Mouse (Mus musculus) stomach, embryonic 15.5 days (tissue): ENCODE measurements at regions not wholly inside any gene's neighbourhood (a gene's known extent, or its start where the extent isn't known, plus 50 kb on each side); places are given as distances from the start of the nearest gene placed in this dataset. TPM values are rescaled to one million over a fixed set of nuclear protein-coding genes. Genes with fewer than 3 reads are reported as not detected.
A peak's percentile ranks its signal among the peaks of the same experiment; 100 is the strongest.

Source experiments
- ATAC-seq: fragments of 200-750 bp; cut with Nextera tagmentation; 2 replicates; pipeline ENCODE4 v1.8.0; 2017; ENCODE audit warnings: low read depth, moderate number of reproducible peaks, moderate TSS enrichment; ENCODE audit not compliant: insufficient read depth, low FRiP score
- H3K27ac ChIP-seq: fragments of 300-500 bp; sonication (generic); 2 replicates; pipeline ENCODE4 v1.5.1; 2015; ENCODE audit warnings: mild to moderate bottlenecking, inconsistent platforms
- H3K27me3 ChIP-seq: fragments of 300-500 bp; sonication (generic); replicated peaks from 2 replicates; pipeline ENCODE4 v1.6.1; 2015; ENCODE audit warnings: inconsistent platforms
- H3K36me3 ChIP-seq: fragments of 300-500 bp; sonication (generic); 2 replicates; pipeline ENCODE4 v1.6.1; 2015; ENCODE audit warnings: inconsistent platforms
- H3K4me1 ChIP-seq: fragments of 300-500 bp; sonication (generic); 2 replicates; pipeline ENCODE4 v1.6.1; 2015; ENCODE audit warnings: inconsistent platforms
- H3K4me2 ChIP-seq: fragments of 300-500 bp; sonication (generic); 2 replicates; pipeline ENCODE4 v1.6.1; 2015; ENCODE audit warnings: mild to moderate bottlenecking, inconsistent platforms
- H3K4me3 ChIP-seq: fragments of 300-500 bp; sonication (generic); replicated peaks from 2 replicates; pipeline ENCODE4 v1.5.1; 2015; ENCODE audit warnings: inconsistent platforms
- H3K9ac ChIP-seq: fragments of 300-500 bp; sonication (generic); 2 replicates; pipeline ENCODE4 v1.6.1; 2015; ENCODE audit warnings: inconsistent platforms
- H3K9me3 ChIP-seq: fragments of 300-500 bp; sonication (generic); 2 replicates; pipeline ENCODE4 v1.6.1; 2016; ENCODE audit warnings: inconsistent platforms
- WGBS: fragments of 180-500 bp; shearing (Covaris S2); methylation state at CpG from one replicate; pipeline ENCODE4 v1.1.7; 2015; 5-methylcytosine and 5-hydroxymethylcytosine counted together
- microRNA-seq: library from miRNA; unstranded; fragments of <30 nt; microRNA quantifications from one replicate; pipeline ENCODE4, GENCODE M21; 2016

DNA sequence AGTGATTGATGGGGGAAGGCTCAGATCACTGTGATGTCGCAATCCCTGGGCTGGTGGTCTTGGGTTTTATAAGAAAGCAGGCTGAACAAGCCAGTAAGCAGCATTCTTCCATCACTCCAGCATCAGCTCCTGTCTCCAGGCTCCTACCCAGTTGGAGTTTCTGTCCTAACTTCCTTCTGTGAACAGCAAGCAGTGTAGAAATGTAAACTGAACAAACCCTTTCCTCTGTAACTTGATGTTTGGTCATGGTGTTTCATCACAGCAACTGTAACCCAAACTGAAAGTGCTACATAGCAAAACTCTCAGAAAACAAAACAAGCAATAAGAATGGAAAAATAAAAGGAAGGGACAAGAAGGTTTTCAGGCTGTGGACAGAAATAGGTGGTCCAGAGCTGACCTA lies 71.5 kb upstream of the Marcks start:
- no peak overlapping the region for H3K4me2 ChIP-seq
- H3K9me3 ChIP-seq, result no peaks in the 10 kb centered on the region
- no peak overlapping the region for H3K4me3 ChIP-seq
- WGBS, result 77% methylated on average over 1 of the region's 1 CpGs
- no peak overlapping the region for H3K27ac ChIP-seq
- H3K36me3 ChIP-seq, result no peaks in the 10 kb centered on the region
- no peak overlapping the region for H3K9ac ChIP-seq
- H3K27me3 ChIP-seq, result no peaks in the 10 kb centered on the region
- no peak for ATAC-seq
- H3K4me1 ChIP-seq, result no peaks in the 10 kb centered on the region

DNA sequence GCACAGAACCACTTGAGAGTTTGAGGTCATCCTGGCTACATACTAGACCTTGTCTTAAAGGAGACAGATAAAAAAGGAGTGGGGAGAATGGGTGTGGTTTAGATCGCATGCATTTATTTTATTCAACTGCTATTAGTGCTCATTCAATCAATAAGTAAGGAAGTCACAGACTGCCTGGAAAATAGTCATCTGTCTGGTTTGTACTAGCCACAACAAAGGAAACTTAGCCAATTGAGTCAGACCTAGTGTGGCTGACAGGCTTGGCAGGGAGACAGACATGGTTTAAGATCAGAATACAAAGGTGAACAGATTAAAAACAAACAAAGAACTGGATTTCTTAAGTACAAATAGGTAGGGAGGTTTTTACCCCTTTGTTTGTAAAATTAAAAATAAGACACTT lies 68.3 kb upstream of the Marcks start:
- no peak overlapping the region for H3K27ac ChIP-seq
- H3K9ac ChIP-seq, result no peak overlapping the region
- no peaks in the 10 kb centered on the region for H3K27me3 ChIP-seq
- no peaks in the 10 kb centered on the region for H3K9me3 ChIP-seq
- no peak overlapping the region for H3K4me3 ChIP-seq
- H3K36me3 ChIP-seq, result no peaks in the 10 kb centered on the region
- no peak overlapping the region for H3K4me2 ChIP-seq
- WGBS, result 79% methylated on average over 1 of the region's 1 CpGs
- ATAC-seq, result no peak
- no peaks in the 10 kb centered on the region for H3K4me1 ChIP-seq

DNA sequence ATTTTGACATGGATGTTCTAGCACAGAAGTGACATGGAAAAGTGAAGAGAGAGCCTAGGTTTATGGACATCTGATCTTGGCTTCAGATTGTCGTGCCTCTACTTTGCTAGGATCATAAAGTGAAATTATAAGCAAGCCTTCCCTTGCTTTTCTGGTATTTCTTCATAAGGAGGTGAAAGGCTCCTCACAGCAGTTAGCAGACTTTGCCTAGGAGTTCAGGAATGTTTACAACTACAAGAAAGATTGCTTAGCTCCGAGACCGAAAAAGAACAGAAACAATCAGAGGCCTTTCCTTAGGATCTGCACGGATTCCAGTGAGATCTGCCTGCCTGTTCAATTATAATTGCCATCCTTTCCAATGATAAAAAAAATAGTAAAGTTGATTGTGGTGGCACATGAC lies 67.8 kb upstream of the Marcks start:
- no peaks in the 10 kb centered on the region for H3K4me1 ChIP-seq
- no peak overlapping the region for H3K9ac ChIP-seq
- H3K9me3 ChIP-seq, result no peaks in the 10 kb centered on the region
- ATAC-seq, result no peak
- no peaks in the 10 kb centered on the region for H3K27me3 ChIP-seq
- no peak overlapping the region for H3K4me2 ChIP-seq
- whole genome bisulfite sequencing, result 39% methylated on average over 4 of the region's 4 CpGs
- H3K27ac ChIP-seq, result no peak overlapping the region
- H3K36me3 ChIP-seq, result no peaks in the 10 kb centered on the region
- no peak overlapping the region for H3K4me3 ChIP-seq

DNA sequence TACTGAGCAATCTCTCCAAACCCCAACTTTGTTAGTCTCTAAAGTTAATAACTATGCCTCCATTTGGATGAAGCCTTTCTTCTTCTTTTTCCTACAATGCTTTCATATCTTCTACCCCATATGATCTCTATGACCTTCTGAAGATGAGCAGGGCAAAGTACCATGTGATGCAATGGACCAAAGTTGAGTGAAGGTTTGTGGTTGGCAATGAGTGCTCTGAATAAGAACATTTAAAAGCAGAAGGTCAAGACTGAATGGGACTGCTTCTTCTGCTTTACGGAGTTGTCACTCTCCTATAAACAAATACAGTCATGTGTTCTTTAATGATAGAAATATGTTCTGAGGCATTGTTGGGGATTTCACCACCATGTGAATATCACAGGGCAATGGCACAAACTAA lies 65.0 kb upstream of the Marcks start:
- 77% methylated on average over 1 of the region's 1 CpGs for WGBS
- no peaks in the 10 kb centered on the region for H3K36me3 ChIP-seq

DNA sequence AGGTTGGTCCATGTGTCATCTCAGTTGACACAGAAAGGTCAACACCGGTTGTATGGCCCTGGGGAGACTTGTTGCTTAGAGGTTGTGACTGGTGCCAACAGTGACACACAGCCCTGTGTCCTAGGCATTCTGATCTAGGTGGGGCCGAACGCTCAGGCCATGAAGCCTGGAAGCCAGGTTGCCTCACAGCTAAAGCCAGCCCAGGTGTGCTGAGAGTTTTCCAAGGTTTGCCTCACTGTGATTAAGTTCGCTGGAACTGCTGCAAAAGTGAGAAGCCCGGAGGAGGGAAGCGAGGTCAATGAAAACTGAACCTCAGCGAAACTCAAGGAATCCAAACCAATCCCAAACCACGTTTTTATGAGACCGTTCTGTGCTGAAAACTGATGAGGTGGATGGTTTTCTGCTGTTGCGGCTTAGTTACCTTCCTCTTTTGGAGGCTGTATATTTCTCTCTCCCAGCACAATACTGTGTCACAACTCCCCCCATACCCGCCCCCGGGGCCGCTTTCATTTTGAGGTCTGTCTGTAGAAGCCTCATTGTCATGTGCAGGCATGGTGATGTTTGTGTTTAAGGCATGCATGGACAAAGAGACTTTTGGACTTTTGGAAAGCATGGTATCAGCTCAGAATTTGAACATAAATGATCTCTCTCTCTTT lies 56.2 kb upstream of the Marcks start:
- no peak overlapping the region for H3K4me3 ChIP-seq
- no peaks in the 10 kb centered on the region for H3K9me3 ChIP-seq
- no peaks in the 10 kb centered on the region for H3K27me3 ChIP-seq
- WGBS, result 77% methylated on average over 13 of the region's 13 CpGs
- no peaks in the 10 kb centered on the region for H3K4me1 ChIP-seq
- no peak for ATAC-seq
- H3K36me3 ChIP-seq, result no peaks in the 10 kb centered on the region
- H3K9ac ChIP-seq, result no peak overlapping the region
- H3K4me2 ChIP-seq, result no peak overlapping the region
- H3K27ac ChIP-seq, result peak overlapping the region; percentile 90

More for the DNA sequence above, 65.0 kb upstream of the Marcks start:
- H3K4me2 ChIP-seq, result no peak overlapping the region
- H3K4me1 ChIP-seq, result no peaks in the 10 kb centered on the region
- H3K9me3 ChIP-seq, result no peaks in the 10 kb centered on the region
- no peak overlapping the region for H3K9ac ChIP-seq
- H3K27me3 ChIP-seq, result no peaks in the 10 kb centered on the region
- ATAC-seq, result no peak
- no peak overlapping the region for H3K27ac ChIP-seq
- no peak overlapping the region for H3K4me3 ChIP-seq

DNA sequence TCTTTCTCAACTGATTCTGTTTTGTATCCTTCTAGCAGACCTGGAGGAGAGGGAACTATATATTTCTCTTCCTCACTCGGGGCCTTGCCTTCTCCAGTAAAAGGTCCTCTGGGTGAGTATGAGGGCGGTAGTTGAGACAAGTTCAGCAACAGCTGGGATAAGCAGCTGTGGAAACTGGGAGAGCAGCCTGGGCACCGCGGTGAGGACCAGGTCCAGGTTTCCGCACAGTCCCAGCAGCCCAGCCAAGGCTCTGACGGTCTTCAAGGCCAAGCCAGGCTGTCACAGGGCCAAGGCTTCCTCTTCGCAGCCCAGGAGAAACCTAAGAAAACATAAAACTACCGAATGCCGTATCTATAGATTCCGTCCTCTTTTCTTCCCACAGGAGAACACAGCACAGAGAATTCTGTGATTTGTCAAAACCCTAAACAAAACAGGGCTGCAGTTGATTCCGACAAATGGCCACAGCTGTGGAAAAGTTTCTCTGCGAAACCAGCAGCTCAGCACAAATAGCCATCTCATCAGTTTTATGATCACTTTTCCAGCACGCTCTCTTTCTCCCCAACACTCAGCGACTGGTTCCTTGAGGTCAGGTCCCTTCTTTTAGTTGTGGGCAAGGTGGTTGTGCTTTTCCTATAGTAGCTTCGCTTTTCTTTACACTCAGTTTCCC lies 55.5 kb upstream of the Marcks start:
- Histone ChIP-seq H3K9me3 (no peaks in the 10 kb centered on the region), H3K27ac (peak overlapping the region; percentile 90), H3K4me3 (no peak overlapping the region), H3K36me3 (no peaks in the 10 kb centered on the region), H3K27me3 (no peaks in the 10 kb centered on the region), H3K9ac (no peak overlapping the region), H3K4me1 (no peaks in the 10 kb centered on the region), H3K4me2 (peak overlapping the region; percentile 14; the same call in 1 of the 2 replicates)
- ATAC-seq, result peak; percentile 47; the same call in 1 of the 2 replicates
- 55% methylated on average over 15 of the region's 15 CpGs for WGBS

DNA sequence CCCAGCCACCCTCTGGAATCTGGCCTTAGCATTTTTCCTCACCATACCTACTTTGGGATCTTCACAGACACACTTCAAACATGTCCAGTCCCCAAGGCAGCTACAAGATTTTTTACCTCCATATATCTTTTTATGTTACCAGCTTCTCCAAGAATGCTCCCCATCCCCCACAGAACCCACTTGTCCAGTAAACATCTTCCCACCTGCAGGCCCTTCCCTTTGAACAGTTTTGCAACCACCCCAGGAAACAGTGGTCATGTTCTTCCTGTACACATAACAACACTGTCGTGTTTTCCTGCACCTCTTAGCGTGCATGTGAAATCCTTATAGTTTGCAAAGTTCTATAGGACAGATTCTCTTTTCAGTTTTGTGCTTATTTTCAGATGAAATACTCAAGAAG lies 53.9 kb upstream of the Marcks start:
- Histone ChIP-seq H3K4me3 (no peak overlapping the region), H3K4me1 (no peaks in the 10 kb centered on the region), H3K36me3 (no peaks in the 10 kb centered on the region), H3K9me3 (no peaks in the 10 kb centered on the region), H3K27me3 (no peaks in the 10 kb centered on the region), H3K9ac (no peak overlapping the region), H3K4me2 (no peak overlapping the region), H3K27ac (no peak overlapping the region)
- no peak for ATAC-seq
- 67% methylated on average over 2 of the region's 2 CpGs for whole genome bisulfite sequencing

DNA sequence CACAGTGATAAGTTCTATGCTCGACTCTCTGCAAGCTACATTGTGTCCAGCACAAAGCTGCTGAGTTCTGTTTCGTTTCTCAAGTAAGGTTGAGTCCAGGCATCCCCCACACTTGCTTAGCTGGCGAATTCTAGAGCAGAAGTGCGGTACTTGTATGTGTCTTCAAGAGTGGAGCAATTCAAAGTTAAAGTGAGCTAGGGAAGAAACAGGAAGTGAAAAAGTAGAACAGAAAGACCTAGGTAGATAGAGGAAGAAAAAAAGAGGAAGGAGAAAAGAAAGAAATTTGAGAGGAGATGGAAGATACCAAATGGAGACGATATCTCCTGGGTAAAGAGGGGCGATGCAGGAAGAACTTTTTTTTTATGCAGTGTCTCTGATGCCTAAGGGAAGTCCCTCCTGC lies 51.4 kb upstream of the Marcks start:
- no peak overlapping the region for H3K4me3 ChIP-seq
- no peak overlapping the region for H3K27ac ChIP-seq
- no peaks in the 10 kb centered on the region for H3K27me3 ChIP-seq

More for the DNA sequence above, 51.4 kb upstream of the Marcks start:
- Histone ChIP-seq H3K36me3 (no peaks in the 10 kb centered on the region), H3K4me2 (no peak overlapping the region), H3K9ac (no peak overlapping the region), H3K9me3 (no peaks in the 10 kb centered on the region), H3K4me1 (no peaks in the 10 kb centered on the region)
- ATAC-seq, result no peak
- WGBS, result 78% methylated on average over 6 of the region's 6 CpGs

Small RNA genes lying in the stretch of these regions (microRNA-seq; reads per million reads assigned to microRNA genes)
- not detected for gene Gm24710
